Mouse (Mus musculus) bone marrow macrophage, adult 2 months (primary cell): Measurements from ENCODE around the gene Supt4a. TPM values are rescaled to one million over a fixed set of nuclear protein-coding genes. Genes with fewer than 3 reads are reported as not detected.
A peak's percentile ranks its signal among the peaks of the same experiment; 100 is the strongest.

Experiments
- H3K27ac ChIP-seq: 2 replicates; pipeline ENCODE4 v1.5.1; 2012; ENCODE audit warnings: low read depth, low read length; ENCODE audit not compliant: insufficient read depth
- H3K4me1 ChIP-seq: 2 replicates; pipeline ENCODE4 v1.6.1; 2012; ENCODE audit warnings: low read length; ENCODE audit not compliant: control insufficient read depth, insufficient read depth
- H3K4me3 ChIP-seq: 2 replicates; pipeline ENCODE4 v1.5.1; 2012; ENCODE audit warnings: mild to moderate bottlenecking, low read length, moderate library complexity; ENCODE audit not compliant: insufficient read depth
- CTCF ChIP-seq: IDR thresholded peaks from 2 replicates; pipeline ENCODE4 v1.5.1; 2012; ENCODE audit warnings: low read depth, mild to moderate bottlenecking, low read length, moderate library complexity
- POLR2A ChIP-seq: IDR thresholded peaks from 2 replicates; pipeline ENCODE4 v1.6.1; 2012; ENCODE audit warnings: mild to moderate bottlenecking, low read depth, low read length, borderline replicate concordance
- polyA plus RNA-seq: library from polyadenylated mRNA; stranded (reverse); fragments of >200 nt; gene quantifications from 2 replicates; pipeline ENCODE4 v1.2.4, GENCODE M21; 2012; ENCODE audit not compliant: missing spikeins, insufficient read depth, insufficient read length

Supt4a gene
- polyA plus RNA-seq, 1 experiment: 142 TPM

- peak overlapping the region; percentile 96 for H3K27ac ChIP-seq
- peaks cover 32% of the 10 kb centered on the region for H3K4me1 ChIP-seq
- TF ChIP-seq CTCF: no peak
- no peak for TF ChIP-seq POLR2A
- H3K4me3 ChIP-seq: peak overlapping the region; percentile 90
These were observed 19.0 kb downstream of the Supt4a start for GRCm38 (mm10) chr11:87756251-87756820.

GRCm38 (mm10) chr11:87757001-87757954 is 19.9 kb downstream of the Supt4a start:
- Histone ChIP-seq H3K27ac (peak overlapping the region; percentile 96), H3K4me1 (peaks cover 22% of the 10 kb centered on the region), H3K4me3 (peak overlapping the region; percentile 90)
- TF ChIP-seq CTCF (no peak), POLR2A (no peak)

- Histone ChIP-seq H3K27ac (peak overlapping the region; percentile 40), H3K4me1 (peaks cover 21% of the 10 kb centered on the region), H3K4me3 (peak overlapping the region; percentile 90)
- TF ChIP-seq POLR2A (no peak), CTCF (no peak)
These were observed 21.0 kb downstream of the Supt4a start for GRCm38 (mm10) chr11:87758161-87758911.

GRCm38 (mm10) chr11:87758957-87759608 is 21.7 kb downstream of the Supt4a start:
- peaks cover 16% of the 10 kb centered on the region for H3K4me1 ChIP-seq
- no peak for TF ChIP-seq POLR2A
- TF ChIP-seq CTCF: no peak
- no peak overlapping the region for H3K4me3 ChIP-seq
- no peak overlapping the region for H3K27ac ChIP-seq

- TF ChIP-seq POLR2A (no peak), CTCF (peak; percentile 41)
- Histone ChIP-seq H3K4me3 (no peak overlapping the region), H3K4me1 (peaks cover 11% of the 10 kb centered on the region), H3K27ac (no peak overlapping the region)
These were observed 22.3 kb downstream of the Supt4a start for GRCm38 (mm10) chr11:87759609-87760005.

GRCm38 (mm10) chr11:87760301-87761081 is 23.1 kb downstream of the Supt4a start, which contains the start of gene Tspoap1:
Tspoap1 (plus strand) TSS chr11:87760541.
- H3K4me3 ChIP-seq: no peak within 1 kb of the TSS
- no peak within 1 kb of the TSS for H3K27ac ChIP-seq

GRCm38 (mm10) chr11:87761181-87761721 is 23.9 kb downstream of the Supt4a start:
- no peak overlapping the region for H3K4me3 ChIP-seq
- TF ChIP-seq POLR2A (no peak), CTCF (no peak)
- no peak overlapping the region for H3K27ac ChIP-seq
- peaks cover 6% of the 10 kb centered on the region for H3K4me1 ChIP-seq

More at GRCm38 (mm10) chr11:87760301-87761081, 23.1 kb downstream of the Supt4a start, which contains the start of gene Tspoap1:
- H3K4me1 ChIP-seq: peaks cover 6% of the 10 kb centered on the region
- TF ChIP-seq CTCF (no peak), POLR2A (0 out of 2 replicates have a peak, but pooled peaks have one; percentile 8)

- no peak overlapping the region for H3K27ac ChIP-seq
- H3K4me3 ChIP-seq: no peak overlapping the region
- peaks cover 6% of the 10 kb centered on the region for H3K4me1 ChIP-seq
- no peak for TF ChIP-seq CTCF
- no peak for TF ChIP-seq POLR2A
These were observed 24.7 kb downstream of the Supt4a start for GRCm38 (mm10) chr11:87761806-87762701.
